Mouse (Mus musculus) cerebellum, adult 18-20 months (tissue): ENCODE results near the gene Ift43.

Experiments used
- DNase-seq, 2 experiments: peaks; one replicate each; pipeline ENCODE4 v3.0.0; 2021

The Ift43 gene

DNA sequence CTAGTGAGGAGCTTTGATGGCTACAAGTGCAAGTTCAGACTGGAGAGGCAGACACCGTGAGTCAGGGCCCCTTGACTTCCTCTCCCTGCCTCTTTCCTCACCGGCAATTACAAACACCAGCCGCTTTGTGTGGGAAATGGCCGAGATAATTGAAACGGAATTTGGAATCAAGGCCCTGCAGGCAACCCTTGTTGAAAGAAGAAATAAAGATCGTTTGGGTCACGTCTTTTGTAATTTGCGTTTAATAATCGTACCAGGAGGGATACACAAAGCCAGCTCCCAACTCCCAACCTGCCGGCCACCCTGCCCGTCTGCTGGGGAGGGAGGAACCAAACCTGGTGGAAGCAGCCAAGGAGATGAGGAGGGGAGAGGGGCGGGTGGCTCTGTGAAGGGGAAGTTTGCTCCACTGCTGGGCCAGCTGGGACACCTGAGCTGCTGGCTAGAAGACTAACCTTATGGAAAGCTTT is 93.2 kb downstream of the Ift43 start:
- peak in 1 of 2 experiments; percentile 1 for DNase-seq

DNA sequence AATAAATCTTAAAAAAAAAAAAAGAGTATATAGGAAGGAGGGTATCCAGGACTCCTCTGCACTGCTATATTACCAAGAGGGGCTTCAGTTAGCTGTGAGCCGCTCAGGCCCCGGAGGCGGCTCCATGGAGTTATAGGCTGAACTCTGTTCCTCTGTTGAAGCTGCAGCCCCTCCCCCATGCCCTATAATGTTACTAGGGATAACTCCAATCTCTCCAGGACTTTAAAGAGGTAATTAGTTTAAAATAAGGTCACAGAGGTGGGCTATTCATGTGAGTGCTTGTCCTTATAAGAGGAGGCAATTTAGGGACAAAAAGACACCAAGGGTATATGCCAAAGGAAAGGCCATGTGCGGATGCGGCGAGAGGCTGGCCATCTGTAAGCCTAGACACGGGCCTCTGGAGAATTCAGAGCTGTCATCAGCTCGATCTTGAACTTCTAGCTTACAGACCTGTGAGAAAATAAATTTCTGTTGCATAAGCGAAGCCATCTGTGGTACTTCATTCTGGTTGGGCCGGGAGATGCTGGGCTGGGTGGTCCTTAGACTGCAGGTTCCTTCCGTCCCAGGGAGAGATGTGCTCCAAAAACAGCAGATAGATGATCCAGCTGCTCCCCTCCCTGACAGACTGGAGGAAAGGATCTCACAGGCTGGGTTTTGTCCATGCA is 94.5 kb downstream of the Ift43 start:
- peak in 1 of 2 experiments; percentile 1 for DNase-seq

DNA sequence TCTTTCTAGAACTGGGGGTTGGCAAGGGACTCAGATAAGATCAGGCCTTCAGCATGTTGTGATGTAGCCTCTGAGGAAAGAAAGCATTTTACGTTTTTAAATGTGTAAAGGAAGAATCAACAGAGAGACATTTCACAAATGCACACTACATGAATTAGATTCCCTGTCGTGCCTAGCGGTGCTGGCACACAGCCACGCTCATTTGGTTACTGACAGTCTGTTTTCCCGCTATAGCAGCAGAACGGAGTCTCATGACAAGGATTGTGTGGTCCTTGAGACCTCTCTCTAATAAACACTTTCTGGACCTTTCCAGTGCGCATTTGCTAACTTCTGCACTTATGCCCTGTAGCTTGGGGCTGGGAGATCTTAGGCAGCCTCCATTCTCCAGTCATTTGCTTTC is 96.9 kb downstream of the Ift43 start:
- peak in 1 of 2 experiments; percentile 34 for DNase-seq

DNA sequence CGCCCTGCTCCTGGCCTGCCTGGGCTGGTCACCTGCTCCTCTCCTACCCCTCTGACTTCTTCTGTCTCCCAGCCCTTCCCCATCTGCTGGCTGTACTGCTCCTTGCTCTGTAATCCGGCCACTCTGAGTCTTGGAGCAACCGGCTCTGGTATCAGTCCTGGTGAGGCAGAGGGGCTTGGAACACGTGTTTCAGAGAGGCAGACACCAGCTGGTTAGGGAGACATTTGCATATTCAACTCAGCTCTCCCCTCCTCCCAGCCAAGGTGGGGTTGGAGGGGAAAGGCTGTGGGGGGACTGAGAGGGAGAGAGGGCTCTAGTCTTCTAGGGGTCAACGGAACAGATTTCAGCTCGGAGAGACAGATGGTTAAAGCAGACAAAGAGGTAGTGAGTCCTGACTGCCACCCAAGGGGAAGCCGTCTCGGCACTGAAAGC is 99.0 kb downstream of the Ift43 start:
- DNase-seq, result no peak

DNA sequence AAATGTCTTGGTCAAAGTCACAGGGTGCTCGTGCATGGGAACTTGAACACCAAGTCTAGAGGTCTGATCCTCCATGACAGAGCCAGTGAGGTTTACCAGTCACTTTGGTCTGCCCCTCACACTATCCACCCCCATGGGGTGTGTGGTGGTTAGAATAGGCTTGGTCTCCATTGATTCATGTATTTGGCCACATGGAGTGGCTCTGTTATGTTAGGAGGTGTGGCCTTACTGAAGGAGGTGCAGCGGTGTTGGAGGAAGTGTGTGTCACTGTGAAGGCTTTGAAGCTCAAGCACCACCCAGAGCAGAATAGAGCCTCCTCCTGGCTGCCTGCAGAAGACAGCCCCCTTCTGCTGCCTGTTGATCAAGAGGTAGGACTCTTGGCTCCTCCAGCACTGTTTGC is 99.5 kb downstream of the Ift43 start:
- DNase-seq, result no peak

DNA sequence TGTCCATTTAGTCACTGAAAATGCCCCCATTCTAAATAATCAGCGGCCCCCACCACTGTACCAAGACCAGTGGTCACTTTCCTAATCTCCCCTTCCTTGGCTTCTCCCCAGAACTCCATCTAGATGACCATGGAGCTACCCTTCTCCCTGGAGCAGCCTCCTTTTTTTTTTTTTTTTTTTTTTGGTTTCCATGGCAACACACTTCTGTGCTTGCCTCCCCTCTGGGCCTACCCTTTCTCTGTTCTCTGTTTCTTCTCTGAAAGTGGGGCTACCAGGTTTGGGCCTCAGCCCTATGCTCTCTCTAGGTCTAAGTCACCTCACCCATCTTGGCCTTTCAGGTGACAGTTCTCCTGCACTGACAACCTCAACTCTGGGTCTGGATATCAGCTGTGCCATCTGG is 100.1 kb downstream of the Ift43 start:
- DNase-seq, result no peak

DNA sequence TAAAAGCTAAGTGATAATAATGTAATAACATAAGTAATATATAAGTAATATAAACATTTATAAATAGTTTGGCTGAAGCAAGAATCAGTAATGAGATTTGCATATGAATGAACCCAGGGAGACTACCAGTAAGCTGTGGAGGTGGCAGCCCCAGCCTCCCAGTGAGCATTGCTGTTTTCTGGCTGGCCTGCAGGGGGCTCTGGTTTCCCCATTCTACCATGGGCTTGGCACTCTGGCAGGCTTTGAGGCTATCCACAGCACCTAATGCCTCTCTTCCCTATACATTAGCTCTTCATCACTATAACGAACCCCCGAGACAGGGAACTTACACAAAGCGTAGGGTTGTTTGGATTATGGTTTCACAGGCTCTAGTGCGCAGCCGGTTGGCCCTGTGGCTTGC is 105.8 kb downstream of the Ift43 start:
- peak; percentile 31 to 38 for DNase-seq

DNA sequence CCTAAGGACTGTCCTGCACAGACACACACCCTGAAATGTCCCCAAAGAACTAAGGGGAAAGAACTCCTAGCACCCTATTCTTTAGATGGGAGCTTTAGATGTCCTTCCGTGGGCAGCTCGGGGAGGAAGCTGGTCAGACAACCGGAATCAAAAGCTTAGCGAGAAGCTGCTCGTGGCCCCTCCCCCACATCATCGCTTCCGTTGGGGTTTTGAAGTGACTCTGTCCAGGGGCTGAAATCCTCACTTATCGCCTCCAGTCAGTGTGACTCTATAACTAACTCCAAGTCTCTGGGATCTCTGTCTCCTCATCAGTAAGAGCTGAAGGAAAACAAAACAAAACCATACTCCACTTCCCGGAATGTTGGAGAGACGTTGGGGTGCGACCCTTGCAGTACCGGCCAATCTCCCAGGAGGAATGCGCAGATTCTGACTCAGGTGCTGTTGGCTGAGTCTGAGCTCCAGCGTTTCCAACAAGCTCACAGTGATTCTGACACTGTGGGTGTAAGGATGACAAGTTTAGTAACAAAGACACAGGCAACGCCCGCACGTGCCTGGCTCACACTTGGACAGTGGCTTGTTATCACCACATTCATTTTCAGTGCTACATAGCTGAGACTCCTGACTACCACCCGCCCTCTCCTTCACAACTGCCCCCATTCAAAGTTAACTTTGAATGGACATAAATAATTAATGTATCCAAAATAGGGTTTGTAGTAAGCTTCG is 107.4 kb downstream of the Ift43 start:
- DNase-seq, result no peak

DNA sequence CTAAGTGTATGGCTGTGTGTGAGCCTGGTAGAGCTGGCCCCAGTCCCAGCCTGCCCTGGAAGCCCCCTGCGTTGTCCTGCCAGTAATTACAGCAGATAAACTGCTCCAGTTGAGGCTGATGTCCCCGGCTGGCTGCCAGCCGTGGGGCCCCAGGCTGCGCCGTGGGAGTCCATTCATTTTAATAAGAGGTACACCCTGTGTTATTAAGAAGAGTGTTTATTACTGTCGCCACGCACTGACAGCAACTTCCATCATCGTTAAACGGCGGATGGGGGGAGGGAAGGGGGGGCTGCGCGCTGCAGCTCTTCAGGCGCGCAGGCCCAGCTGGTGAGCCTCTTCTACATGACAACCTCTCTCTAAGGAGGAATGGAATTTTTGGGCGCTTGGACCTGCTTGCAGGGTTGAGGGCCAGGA is 109.7 kb downstream of the Ift43 start:
- DNase-seq, result no peak

DNA sequence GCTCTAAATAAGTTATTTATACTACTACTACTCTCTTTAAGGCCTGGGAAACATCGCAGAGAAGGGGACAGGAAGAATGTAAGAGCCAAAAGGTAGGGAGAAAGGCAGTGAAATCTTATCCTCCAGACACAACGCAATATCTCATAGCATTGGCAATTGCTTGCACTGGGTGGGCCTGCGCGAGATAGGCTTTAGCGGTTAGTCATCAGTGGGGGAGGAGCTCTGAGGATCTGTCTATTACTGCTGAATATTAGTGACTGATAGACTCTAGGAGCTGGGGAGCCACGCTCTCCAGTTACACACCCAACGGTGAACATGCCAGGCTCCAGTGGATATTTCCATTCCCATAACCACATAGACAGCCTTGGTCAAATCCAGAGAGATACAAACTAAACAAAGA is 114.6 kb downstream of the Ift43 start:
- no peak for DNase-seq

DNA sequence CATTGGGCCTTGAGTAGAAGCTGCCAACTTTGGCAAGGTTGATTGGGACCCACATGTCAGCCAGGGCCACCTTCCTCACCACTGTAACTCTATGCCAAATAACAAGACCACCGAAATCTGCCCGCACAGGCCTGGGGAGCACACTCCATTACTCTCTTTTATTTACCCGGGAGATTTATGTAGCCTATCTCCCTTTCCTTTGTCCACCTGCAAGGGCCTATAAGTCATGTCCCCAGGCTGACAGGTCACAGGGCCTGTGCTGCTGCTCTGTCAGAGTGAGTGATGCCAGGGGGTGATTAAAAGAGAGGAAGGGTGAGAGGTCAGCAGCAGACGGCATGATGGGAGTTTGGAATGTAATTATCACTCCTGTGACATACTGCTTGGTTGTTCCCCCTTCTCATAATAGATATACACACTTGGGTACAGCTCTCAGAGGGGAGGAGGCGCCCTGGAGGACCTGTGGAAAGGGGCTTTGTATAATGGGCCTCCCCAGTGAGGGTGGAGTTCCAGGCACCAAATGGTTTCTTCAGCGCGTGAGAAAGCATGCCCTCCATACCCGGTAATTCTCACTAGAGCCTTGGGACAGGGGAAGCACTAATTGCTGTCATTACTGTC is 121.2 kb downstream of the Ift43 start:
- DNase-seq, result no peak

DNA sequence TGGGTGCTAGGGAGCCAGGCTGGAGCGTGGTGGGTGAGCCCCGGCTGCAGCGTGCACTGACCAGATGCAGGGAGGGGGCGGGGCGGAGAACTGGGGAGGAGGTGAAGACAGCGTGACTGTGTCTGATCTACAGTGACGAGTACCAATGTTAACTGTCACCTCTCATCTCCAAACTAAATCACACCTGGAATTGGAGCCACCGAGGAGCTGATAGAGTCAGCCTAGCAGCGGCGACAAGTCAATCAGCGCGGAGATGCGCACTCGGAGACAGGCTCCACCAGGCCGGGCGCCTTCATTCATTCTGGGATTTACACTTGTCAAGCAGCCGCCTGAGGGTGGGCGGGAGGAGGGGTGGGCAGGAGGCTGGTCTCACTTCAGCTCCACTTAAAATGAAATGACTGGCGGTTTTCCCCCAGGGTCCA is 128.8 kb downstream of the Ift43 start:
- DNase-seq, result no peak
